17 mouse cellular contexts compared by ENCODE assay signal in the genomic region with DNA sequence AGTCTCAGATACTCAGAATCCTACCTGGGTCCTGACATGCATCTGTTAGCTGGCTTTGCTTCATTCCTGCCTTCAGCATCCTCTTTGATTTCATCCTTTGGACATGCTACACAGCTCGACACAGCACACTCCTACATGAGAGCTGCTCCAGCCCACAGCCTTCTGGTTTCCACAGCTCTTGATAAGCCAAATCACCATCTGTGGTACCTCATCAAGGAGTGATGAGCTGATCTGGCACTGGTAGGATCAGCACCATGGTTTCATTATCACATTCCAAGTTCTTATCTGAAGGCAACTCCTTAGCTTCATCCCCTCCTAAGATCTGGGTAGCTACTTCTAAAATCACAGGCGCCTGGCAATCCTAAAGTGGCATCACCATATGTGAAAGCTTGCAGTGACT.
DNase-seq lines count a peak whose midpoint lies in the region; ATAC-seq lines count a peak whose summit lies in the region.
"Had no signal": no experiment of that assay in that cellular context is flagged by ENCODE, and none has a peak within 500 bp of the region (broad histone marks: within the 10 kb centered on the region; RNA-seq: fewer than 3 reads in every experiment).

No protein-coding gene starts in this region.

- peak; percentile 7 to 38 for DNase-seq in left cerebral cortex, adult 18-20 months (ENCODE audit: low spot score in 2 of 2)
- no peak for DNase-seq in left cerebral cortex, postnatal 4 days
- peak; percentile 55 to 69 for DNase-seq in layer of hippocampus, adult 8-10 months (ENCODE audit: low spot score in 2 of 2)
- peak; percentile 14 to 49 for DNase-seq in left cerebral cortex, adult 9 months (ENCODE audit: low spot score in 2 of 2)
- DNase-seq in adrenal gland, adult 2 months: no peak
- DNase-seq in natural killer cell, adult 2 months (ENCODE audit: low spot score in 2 of 2): no peak
- DNase-seq: cerebellum, adult 11 months; cerebellum, postnatal 14 days had no signal

- H3K27ac ChIP-seq in liver, embryonic 12.5 days: no peak overlapping the region
- H3K27ac ChIP-seq: heart, embryonic 10.5 days; hindbrain, embryonic 10.5 days; hindbrain, postnatal 0 days; kidney, postnatal 0 days; midbrain, embryonic 12.5 days; neural tube, embryonic 13.5 days had no signal

- ATAC-seq in liver, embryonic 12.5 days: no peak
- ATAC-seq: hindbrain, postnatal 0 days; intestine, postnatal 0 days; lung, postnatal 0 days had no signal

- no peaks in the 10 kb centered on the region for H3K9me3 ChIP-seq in liver, embryonic 12.5 days (replicated peaks)
- H3K9me3 ChIP-seq: heart, embryonic 10.5 days; hindbrain, embryonic 10.5 days; midbrain, embryonic 12.5 days; neural tube, embryonic 13.5 days had no signal

- no peak overlapping the region for H3K9ac ChIP-seq in liver, embryonic 12.5 days
- H3K9ac ChIP-seq: midbrain, embryonic 12.5 days; neural tube, embryonic 13.5 days had no signal

- no peak overlapping the region for H3K4me2 ChIP-seq in liver, embryonic 12.5 days
- H3K4me2 ChIP-seq: midbrain, embryonic 12.5 days; neural tube, embryonic 13.5 days had no signal

- H3K36me3 ChIP-seq in liver, embryonic 12.5 days: no peaks in the 10 kb centered on the region
- H3K36me3 ChIP-seq: heart, embryonic 10.5 days; hindbrain, embryonic 10.5 days; midbrain, embryonic 12.5 days; neural tube, embryonic 13.5 days had no signal

- no peak overlapping the region for H3K4me3 ChIP-seq in liver, embryonic 12.5 days
- H3K4me3 ChIP-seq: heart, embryonic 10.5 days; hindbrain, embryonic 10.5 days; midbrain, embryonic 12.5 days; neural tube, embryonic 13.5 days had no signal

- no peaks in the 10 kb centered on the region for H3K4me1 ChIP-seq in liver, embryonic 12.5 days
- H3K4me1 ChIP-seq: heart, embryonic 10.5 days; hindbrain, embryonic 10.5 days; midbrain, embryonic 12.5 days; neural tube, embryonic 13.5 days had no signal

- 27% methylated on average over 2 of the region's 2 CpGs for WGBS in liver, embryonic 12.5 days (ENCODE audit: insufficient replicate concordance)

- H3K27me3 ChIP-seq in liver, embryonic 12.5 days (replicated peaks): no peaks in the 10 kb centered on the region
- H3K27me3 ChIP-seq: midbrain, embryonic 12.5 days; neural tube, embryonic 13.5 days had no signal

- intact Hi-C loops in left cerebral cortex, postnatal 4 days (cut with DNase I): no loop called here

Comparison
In these comparisons a context has a peak if more than half of its experiments do, and no peak if none do; other contexts are left out.
1. DNase-seq: peak in left cerebral cortex, adult 18-20 months (2 of 2), layer of hippocampus, adult 8-10 months (2 of 2) and left cerebral cortex, adult 9 months (2 of 2); none in left cerebral cortex, postnatal 4 days (single experiment), adrenal gland, adult 2 months (single experiment) and natural killer cell, adult 2 months (0 of 2).